Mouse (Mus musculus) spleen, adult 2 months (tissue): ENCODE measurements around the gene Pde4d. TPM values are rescaled to one million over a fixed set of nuclear protein-coding genes. Genes with fewer than 3 reads are reported as not detected.

Experiments used
- DNase-seq, 2 experiments: peaks; one replicate each; pipeline versions ENCODE4 v3.0.0 to v3.0.0-alpha.2; 2012 to 2021; ENCODE audit warnings: low spot score in 2 of 2, low read depth in 1 of 2
- H3K27ac ChIP-seq: fragments of 200-500 bp; 2 replicates; pipeline ENCODE4 v1.5.1; 2012; ENCODE audit warnings: low read length, inconsistent platforms; ENCODE audit not compliant: insufficient read depth
- H3K27me3 ChIP-seq: fragments of 200-500 bp; 2 replicates; pipeline ENCODE4 v1.6.1; 2012; ENCODE audit warnings: mild to moderate bottlenecking, moderate library complexity, low read length, inconsistent platforms; ENCODE audit not compliant: control insufficient read depth, insufficient read depth
- H3K36me3 ChIP-seq: fragments of 200-500 bp; 2 replicates; pipeline ENCODE4 v1.6.1; 2012; ENCODE audit warnings: mild to moderate bottlenecking, low read length, inconsistent platforms; ENCODE audit not compliant: control insufficient read depth, insufficient read depth
- H3K4me1 ChIP-seq: fragments of 200-500 bp; 2 replicates; pipeline ENCODE4 v1.6.1; 2011; ENCODE audit warnings: inconsistent platforms; ENCODE audit not compliant: control insufficient read depth, insufficient read depth, insufficient read length
- H3K4me3 ChIP-seq: fragments of 200-500 bp; 2 replicates; pipeline ENCODE4 v1.5.1; 2011; ENCODE audit warnings: mild to moderate bottlenecking, inconsistent platforms; ENCODE audit not compliant: insufficient read depth, insufficient read length; ENCODE audit errors: extremely low read depth
- CTCF ChIP-seq: fragments of 200-500 bp; IDR thresholded peaks from 2 replicates; pipeline ENCODE4 v1.5.1; 2011; ENCODE audit warnings: mild to moderate bottlenecking, inconsistent platforms; ENCODE audit not compliant: insufficient read depth, insufficient read length, insufficient replicate concordance; ENCODE audit errors: extremely low read depth
- POLR2A ChIP-seq: fragments of 200-500 bp; IDR thresholded peaks from 2 replicates; pipeline ENCODE4 v1.6.1; 2011; ENCODE audit warnings: low read depth, low read length, inconsistent platforms
- WGBS: fragments of 180-500 bp; shearing (Covaris S2); methylation state at CpG from one replicate; pipeline ENCODE4 v1.1.7; 2018; 5-methylcytosine and 5-hydroxymethylcytosine counted together
- polyA plus RNA-seq: library from polyadenylated mRNA; depleted of rRNA; stranded (reverse); fragments of >200 nt; gene quantifications from 2 replicates; pipeline ENCODE4 v1.2.3, GENCODE M21; 2012

The Pde4d gene
- polyA plus RNA-seq, 1 experiment: 4.8 TPM

- H3K36me3 ChIP-seq: no peaks in the 10 kb centered on the region
- peak overlapping the region; percentile 85 for H3K27ac ChIP-seq
- DNase-seq: peak; percentile 88 to 95
- peak overlapping the region; percentile 37; the same call in 1 of the 2 replicates for H3K4me3 ChIP-seq
- WGBS: under 1% methylated on average over 15 of the region's 15 CpGs
- TF ChIP-seq CTCF: no peak
- TF ChIP-seq POLR2A: no peak
- H3K27me3 ChIP-seq: no peaks in the 10 kb centered on the region
- no peaks in the 10 kb centered on the region; the same call in 1 of the 2 replicates for H3K4me1 ChIP-seq
These were observed 1372.9 kb downstream of the Pde4d start for GRCm38 (mm10) chr13:109822413-109823298.

DNA sequence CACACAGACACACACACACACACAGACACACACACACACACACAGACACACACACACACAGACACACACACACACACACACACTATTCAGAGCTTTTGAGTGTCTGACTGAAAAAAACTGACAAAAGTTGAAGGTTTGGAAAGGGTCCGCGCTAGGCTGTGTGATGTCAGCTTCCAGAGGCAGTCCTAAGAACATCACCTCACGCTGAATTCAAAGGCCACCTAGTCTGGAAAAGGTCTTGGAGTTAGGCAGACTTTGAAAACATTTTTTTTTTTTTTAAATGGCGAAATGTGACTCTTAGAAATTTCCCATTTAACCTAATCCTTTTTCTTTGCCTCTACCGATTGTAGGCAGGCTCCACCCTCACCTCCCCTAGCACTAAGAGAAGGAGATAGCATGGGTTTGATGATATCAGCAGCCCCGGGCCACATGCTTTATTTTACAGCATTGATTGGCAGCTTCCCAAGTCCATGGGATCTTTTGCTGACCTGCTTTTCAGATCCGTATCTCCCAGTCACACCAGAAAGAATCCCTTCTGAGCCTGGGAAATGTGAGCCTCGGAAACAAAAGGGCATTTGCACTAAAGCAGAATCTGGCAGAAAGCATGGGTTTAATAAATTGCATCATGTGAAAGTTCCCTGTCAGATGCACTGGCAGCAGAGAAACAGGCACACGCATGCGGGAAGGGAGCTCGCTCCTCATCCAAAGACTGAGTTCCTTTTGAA lies 1373.7 kb downstream of the Pde4d start:
- Histone ChIP-seq H3K4me3 (no peak overlapping the region), H3K27me3 (no peaks in the 10 kb centered on the region), H3K27ac (peak overlapping the region; percentile 66), H3K36me3 (no peaks in the 10 kb centered on the region), H3K4me1 (no peaks in the 10 kb centered on the region; the same call in 1 of the 2 replicates)
- TF ChIP-seq CTCF (no peak), POLR2A (no peak)
- DNase-seq: no peak
- WGBS: 71% methylated on average over 11 of the region's 11 CpGs

- Histone ChIP-seq H3K27me3 (no peaks in the 10 kb centered on the region), H3K4me3 (no peak overlapping the region), H3K36me3 (no peaks in the 10 kb centered on the region), H3K27ac (no peak overlapping the region), H3K4me1 (no peaks in the 10 kb centered on the region)
- DNase-seq: no peak
- no peak for TF ChIP-seq POLR2A
- TF ChIP-seq CTCF: no peak
- WGBS: 92% methylated on average over 6 of the region's 6 CpGs
These were observed 1376.1 kb downstream of the Pde4d start for GRCm38 (mm10) chr13:109825891-109826290.

DNA sequence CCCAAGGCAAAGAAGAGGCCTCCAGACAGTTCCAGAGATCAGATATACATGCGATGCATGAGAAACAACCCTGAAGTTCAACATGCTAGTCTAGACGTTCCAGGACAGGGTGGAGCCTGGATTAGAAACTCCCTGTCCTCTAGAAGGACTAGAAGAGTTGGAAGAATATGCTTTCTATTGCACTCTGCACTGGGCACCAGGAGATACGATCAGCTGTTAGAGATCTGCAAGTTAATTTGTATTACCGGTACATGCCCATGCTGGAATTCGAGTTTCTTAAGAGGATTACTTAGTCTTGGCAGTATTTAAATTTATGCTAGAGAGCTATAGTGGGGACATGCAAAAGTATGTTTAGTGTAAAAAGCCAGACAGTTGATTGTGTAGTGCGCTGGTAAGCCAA lies 1377.6 kb downstream of the Pde4d start:
- WGBS: 97% methylated on average over 6 of the region's 6 CpGs
- Histone ChIP-seq H3K27ac (no peak overlapping the region), H3K36me3 (no peaks in the 10 kb centered on the region), H3K27me3 (no peaks in the 10 kb centered on the region), H3K4me3 (no peak overlapping the region), H3K4me1 (no peaks in the 10 kb centered on the region)
- DNase-seq: no peak
- TF ChIP-seq POLR2A (no peak), CTCF (no peak)

- TF ChIP-seq CTCF (no peak), POLR2A (no peak)
- H3K36me3 ChIP-seq: no peaks in the 10 kb centered on the region
- WGBS: 76% methylated on average over 3 of the region's 3 CpGs
- no peaks in the 10 kb centered on the region for H3K4me1 ChIP-seq
- no peak overlapping the region for H3K4me3 ChIP-seq
- no peak for DNase-seq
- H3K27ac ChIP-seq: no peak overlapping the region
- no peaks in the 10 kb centered on the region for H3K27me3 ChIP-seq
These were observed 1378.2 kb downstream of the Pde4d start for GRCm38 (mm10) chr13:109827909-109828308.

DNA sequence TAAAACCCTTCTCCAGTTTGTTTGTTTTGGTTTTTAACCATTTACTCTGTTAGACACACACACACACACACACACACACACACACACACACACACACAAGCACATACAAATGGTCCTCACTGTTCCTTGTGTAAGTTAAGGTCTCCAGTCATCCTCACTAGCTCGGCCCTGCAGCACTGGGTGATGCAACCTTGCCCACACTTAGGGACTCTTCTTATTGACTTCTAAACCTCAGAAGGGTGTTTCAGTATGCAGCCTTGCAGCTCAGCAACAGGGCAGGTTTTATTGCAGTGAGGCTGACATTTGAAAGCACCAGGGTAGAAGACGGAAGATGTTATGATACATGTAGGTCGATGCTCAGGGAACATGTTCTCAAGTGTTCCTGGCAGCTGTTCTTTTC lies 1379.7 kb downstream of the Pde4d start:
- TF ChIP-seq CTCF: no peak
- TF ChIP-seq POLR2A: no peak
- 81% methylated on average over 3 of the region's 3 CpGs for whole genome bisulfite sequencing
- H3K4me3 ChIP-seq: no peak overlapping the region
- H3K27me3 ChIP-seq: no peaks in the 10 kb centered on the region
- no peaks in the 10 kb centered on the region for H3K36me3 ChIP-seq
- no peak overlapping the region for H3K27ac ChIP-seq
- H3K4me1 ChIP-seq: no peaks in the 10 kb centered on the region
- DNase-seq: no peak

DNA sequence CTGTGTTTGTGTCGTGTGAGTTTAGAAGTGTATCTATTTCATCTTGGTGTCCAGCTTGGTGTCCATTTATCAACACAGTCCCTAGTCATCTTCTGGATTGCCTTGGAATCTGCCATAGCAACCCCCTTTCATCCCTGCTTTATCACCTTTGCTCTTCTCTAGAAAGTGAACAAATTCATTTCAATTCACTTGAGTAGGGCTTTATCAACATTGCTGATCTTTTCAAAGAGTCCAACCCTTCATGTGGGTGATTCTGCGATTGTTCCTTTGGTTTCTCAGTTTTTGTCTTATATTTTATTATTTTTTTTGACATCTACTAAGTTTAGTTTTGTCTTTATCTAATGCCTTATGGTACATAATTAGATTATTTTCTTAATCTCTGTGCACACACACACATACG lies 1385.2 kb downstream of the Pde4d start:
- Histone ChIP-seq H3K27me3 (no peaks in the 10 kb centered on the region), H3K4me1 (no peaks in the 10 kb centered on the region), H3K4me3 (no peak overlapping the region), H3K27ac (no peak overlapping the region), H3K36me3 (no peaks in the 10 kb centered on the region)
- TF ChIP-seq CTCF (no peak), POLR2A (no peak)
- no peak for DNase-seq
- 87% methylated on average over 3 of the region's 3 CpGs for WGBS
